Mouse (Mus musculus) lung, postnatal 25 days (tissue): ENCODE data around the gene Olfr193.
A peak's percentile ranks its signal among the peaks of the same experiment; 100 is the strongest.
"Not testable (repeated sequence)": the region's sequence is repeated elsewhere in the genome, so short reads cannot be mapped to it uniquely, and the experiment has no call there.

Experiments
- DNase-seq: peaks from one replicate; pipeline ENCODE4 v3.0.0; 2022; ENCODE audit warnings: low spot score

The Olfr193 gene

DNA sequence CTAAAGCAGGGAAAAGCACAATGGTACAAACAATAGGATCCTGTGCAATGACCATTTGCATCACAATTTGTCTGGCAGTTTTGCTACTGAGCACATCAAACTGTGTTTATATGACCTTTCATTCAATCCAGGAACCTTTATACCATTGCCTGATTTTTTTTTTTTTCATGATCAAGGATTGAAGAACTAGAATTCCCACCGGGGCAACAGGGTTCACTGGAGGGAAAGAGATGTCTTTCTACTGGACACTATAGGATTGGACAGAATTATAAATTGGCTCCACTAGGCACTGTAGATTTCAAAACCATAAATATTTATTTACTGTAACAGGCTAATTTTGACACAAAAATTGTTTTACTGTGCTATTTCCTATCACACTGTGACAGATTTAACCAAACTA is at the start of gene Olfr193:
Gene Olfr193 (minus strand): TSS at position 101 of the 400 bp plus-strand sequence.
- no peak for DNase-seq

DNA sequence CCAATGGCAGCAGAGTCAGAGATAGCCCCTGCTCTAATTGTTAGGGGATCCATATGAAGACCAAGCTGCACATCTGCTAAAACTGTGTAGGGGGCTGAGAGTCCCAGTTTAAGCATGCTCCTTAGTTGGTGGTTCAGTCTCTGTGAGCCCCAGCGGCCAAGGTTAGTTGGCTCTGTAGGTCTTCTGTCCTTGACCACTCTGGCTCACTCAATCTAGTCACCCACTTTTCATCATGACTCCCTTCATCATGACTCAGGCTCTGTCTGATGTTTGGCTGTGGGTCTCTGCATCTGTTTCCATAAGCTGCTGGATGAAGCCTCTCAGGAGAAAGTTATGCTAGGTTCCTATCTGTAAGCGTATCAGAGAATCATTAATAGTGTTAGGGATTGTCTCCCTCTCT is 40.3 kb upstream of the Olfr193 start:
- DNase-seq = no peak

DNA sequence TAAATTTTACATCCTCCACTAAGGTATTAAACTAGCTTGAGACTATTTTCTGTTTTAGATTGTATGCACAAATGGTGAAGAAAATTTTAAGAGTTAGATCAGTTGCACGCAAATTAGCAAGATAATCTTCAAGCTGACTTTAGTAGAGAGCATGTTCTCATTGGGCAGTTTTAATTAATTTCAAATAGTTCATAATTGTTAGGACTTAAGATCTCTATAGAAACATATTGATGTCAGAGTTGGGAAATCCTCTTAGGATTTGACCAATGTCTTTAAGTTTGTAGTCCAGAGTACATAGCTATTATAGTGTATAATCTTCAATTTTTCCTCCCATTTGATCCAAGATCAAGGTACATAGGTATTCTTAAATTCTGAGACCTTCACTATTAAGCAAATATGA is 35.1 kb upstream of the Olfr193 start, which contains the start of gene Olfr195:
Gene Olfr195 (plus strand): TSS at position 301 of the 400 bp plus-strand sequence.
- no peak for DNase-seq

DNA sequence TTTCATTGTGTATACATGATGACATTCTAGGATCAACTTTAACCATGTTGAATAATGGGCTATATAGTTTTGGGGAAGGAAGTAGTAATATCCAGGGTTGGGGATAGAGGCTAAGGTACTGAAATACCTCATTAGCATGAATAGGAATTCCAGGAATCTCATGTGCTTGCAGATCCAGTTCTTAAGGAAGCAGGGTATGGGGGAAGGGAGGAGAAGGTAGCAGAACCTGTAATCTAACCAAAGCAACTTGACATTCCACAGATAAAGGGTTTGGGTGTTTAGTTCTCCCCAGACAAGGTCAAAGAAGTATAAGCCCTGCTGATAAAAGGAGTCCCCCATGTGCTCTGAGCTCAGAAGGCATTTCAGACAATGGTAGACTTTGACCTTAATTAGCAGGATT is 29.4 kb upstream of the Olfr193 start:
- peak; percentile 12 for DNase-seq

DNA sequence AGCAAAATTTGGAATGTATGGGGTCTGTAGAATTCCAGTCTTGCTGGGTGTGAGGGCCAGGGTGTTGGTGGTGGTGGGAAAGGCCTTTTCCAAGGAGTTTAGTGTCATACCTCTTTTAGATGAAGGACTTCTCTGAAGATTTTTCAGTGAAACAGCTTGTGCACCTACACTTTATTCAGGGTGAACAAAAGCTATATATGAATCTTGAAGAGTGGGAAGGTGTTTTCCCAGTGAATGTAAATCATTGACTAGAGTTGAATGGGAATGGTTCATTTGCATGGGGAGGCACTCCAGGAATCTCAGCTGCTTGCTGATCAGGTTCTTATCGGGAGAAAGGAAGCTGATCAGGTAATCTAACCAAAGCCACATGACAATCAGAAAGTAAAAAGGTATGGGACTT is 19.1 kb upstream of the Olfr193 start:
- no peak for DNase-seq

DNA sequence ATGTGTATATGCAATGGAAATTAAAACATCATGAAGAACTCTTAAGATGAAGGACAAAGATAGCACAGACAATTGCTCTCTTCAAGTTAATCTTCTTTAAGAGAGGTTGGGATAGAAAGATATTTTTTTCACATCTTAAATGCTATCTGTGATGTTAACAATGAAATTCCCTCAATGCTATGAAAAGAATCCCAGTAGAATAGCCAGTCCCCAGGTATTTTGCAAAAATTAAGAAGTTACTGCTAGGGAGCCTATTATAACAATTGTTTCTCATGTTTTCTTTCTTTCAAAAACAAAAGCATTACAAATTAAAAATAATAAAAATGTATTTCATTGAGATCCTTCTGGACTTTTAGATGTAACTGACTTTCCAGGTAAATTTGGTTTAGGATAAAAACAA is 9.3 kb upstream of the Olfr193 start, which contains the start of gene Olfr194:
Gene Olfr194 (minus strand): TSS at position 101 of the 400 bp plus-strand sequence.
- no peak for DNase-seq

DNA sequence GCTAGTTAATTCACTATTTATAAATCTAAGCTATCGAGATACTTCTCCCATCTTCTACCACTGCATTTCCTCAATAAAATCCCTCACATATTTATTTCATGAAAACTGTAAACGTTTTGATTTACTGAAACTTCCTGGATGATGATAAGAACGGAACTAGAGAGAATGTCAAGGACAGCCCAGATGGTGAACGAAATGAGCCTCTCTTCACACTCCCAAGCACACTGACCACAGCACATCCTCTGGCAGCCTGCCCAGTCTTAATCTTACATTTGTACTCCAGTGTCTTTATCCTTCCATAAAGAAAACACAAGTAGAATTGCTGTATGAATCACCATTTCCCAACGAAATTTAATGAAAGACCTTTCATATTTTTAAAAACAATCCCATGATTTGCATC is 3.2 kb downstream of the Olfr193 start:
- not testable (repeated sequence) for DNase-seq

DNA sequence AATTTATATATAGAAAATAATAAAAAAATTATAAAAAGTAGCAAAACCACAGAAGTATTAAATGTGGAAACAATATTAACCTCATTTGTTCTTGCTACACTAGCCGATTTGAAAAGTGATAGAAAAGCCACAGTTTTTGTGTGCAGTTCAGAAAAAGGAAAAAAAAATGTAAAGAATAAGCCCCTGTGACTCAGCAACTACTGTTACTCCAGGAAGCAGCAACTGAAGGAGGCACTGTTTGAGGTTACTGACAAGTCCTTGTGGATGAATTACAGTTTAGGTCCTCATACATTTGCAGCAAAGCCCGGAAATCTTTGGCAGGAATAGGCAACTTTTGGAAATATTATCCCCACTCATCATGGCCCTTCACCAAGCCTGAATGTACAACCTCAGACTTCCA is 6.4 kb downstream of the Olfr193 start:
- no peak for DNase-seq

DNA sequence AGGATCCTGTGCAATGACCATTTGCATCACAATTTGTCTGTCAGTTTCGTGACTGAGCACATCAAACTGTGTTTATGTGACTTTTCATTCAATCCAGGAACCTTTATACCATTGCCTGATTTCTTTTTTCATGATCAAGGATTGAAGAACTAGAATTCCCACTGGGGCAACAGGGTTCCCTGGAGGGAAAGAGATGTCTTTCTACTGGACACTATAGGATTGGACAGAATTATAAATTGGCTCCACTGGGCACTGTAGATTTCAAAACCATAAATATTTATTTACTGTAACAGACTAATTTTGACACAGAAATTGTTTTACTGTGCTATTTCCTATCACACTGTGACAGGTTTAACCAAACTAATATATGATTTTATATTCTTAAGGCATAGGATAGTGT is 22.0 kb downstream of the Olfr193 start, which contains the start of gene Olfr191:
Gene Olfr191 (minus strand): TSS at position 101 of the 400 bp plus-strand sequence.
- DNase-seq = not testable (repeated sequence)

DNA sequence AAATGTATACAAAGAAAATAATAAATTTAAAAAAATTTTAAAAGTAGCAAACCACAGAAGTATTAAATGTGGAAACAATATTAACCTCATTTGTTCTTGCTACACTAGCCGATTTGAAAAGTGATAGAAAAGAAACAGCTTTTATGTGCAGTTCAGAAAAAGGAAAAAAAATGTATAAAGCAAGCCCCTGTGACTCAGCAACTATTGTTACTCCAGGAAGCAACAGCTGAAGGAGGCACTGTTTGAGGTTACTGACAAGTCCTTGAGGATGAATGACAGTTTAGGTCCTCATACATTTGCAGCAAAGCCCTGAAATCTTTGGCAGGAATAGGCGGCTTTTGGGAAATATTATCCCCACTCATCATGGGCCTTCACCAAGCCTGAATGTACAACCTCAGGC is 30.6 kb downstream of the Olfr193 start:
- DNase-seq = not testable (repeated sequence)

DNA sequence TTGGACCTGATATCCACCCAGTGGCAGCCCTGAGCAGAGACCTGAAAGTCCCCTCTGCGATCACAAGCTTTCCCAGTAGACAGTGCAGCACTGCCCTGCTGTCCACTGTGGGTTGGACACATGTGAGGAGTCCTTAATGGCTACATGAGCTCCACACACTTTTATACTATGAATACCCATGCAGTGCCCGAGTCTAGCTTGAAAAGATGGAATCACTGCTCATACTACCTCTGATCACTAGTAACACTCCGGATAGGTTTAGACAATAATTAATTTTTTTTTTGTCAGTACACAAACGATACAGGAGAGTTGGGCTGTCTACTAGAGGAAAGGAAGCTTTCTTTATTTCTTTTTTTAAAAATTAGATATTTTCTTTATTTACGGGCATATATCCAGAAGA is 33.8 kb downstream of the Olfr193 start, which contains the start of gene Olfr190:
Gene Olfr190 (minus strand): TSS at position 101 of the 400 bp plus-strand sequence.
- DNase-seq = no peak

DNA sequence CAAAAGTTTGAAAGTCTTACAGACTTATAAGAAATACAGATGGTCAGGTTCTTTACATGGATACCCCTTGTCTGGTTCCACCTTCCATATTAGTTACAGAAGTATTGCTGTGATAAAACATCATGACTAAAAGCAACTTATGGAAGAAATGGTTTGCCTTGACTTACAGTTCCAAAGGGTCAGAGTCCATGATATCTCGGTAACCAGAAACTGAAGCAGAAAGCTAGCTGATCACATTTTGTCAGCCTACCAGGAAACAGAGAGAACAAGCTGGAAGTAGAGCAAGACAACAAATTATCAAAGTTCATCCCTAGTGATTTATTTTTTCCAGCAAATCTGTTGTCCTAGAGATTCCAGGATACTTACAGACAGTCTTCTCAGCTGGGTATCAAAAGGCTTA is 38.2 kb downstream of the Olfr193 start:
- DNase-seq = no peak

DNA sequence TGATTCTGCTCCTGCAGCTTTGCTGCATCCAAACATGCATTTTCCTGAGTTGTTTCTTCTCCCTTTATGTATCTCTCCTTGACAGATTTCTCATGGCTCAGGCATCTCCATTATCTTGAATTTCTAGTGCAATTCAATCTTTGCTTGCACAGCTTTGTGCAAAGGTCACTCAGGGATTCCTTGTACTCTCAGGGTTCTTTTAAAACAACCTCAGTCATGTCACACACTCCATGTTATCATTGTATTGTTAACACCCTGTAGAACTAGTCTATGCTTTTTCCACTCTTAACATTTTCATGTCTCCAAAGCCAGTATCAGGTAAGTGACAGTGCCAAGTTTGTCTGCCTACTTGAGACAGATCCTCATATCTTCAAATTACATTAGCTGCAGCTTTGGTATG is 39.9 kb downstream of the Olfr193 start:
- DNase-seq = no peak

DNA sequence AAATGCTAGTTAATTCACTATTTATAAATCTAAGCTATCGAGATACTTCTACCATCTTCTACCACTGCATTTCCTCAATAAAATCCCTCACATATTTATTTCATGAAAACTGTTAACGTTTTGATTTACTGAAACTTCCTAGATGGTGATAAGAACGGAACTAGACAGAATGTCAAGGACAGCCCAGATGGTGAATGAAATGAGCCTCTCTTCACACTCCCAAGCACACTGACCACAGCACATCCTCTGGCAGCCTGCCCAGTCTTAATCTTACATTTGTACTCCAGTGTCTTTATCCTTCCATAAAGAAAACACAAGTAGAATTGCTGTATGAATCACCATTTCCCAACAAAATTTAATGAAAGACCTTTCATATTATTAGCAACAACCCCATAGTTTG is 49.3 kb downstream of the Olfr193 start:
- not testable (repeated sequence) for DNase-seq
